In the genomic region with DNA sequence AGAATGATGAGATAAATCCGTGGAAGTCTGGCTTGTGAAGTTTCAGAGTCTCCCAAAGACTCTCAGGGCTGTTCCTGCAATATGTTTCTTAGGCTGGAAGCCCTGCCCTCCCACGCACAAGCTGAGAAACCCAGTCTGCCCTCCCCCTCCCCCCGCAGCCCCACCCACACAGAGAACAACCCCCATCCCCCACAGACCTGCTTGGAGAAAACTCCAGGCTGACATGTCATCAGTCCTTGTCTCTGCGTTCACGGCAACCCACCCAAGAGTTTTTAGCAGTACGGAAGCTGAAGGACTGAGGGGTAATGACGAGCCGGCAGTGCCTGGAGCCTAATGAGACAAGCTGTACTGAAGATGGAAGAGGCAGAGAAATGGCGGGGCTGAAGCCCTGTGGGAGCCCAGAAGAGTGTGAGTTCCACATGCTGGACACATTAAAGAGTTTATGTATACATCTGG, we compare ENCODE assay signal across 9 mouse cellular contexts. TPM values are rescaled to one million over a fixed set of nuclear protein-coding genes. Genes with fewer than 3 reads are reported as not detected.
A peak's percentile ranks its signal among the peaks of the same experiment; 100 is the strongest.
DNase-seq lines count a peak whose midpoint lies in the region; ATAC-seq lines count a peak whose summit lies in the region.
"Had no signal": no experiment of that assay in that cellular context is flagged by ENCODE, and none has a peak within 500 bp of the region (broad histone marks: within the 10 kb centered on the region; RNA-seq: fewer than 3 reads in every experiment).

No protein-coding gene starts in this region.

- H3K4me2 ChIP-seq in forebrain, embryonic 11.5 days (ENCODE audit: low read depth, low read length, severe bottlenecking), result no peak overlapping the region
- peak overlapping the region; percentile 16; the same call in 1 of the 2 replicates for H3K4me2 ChIP-seq in neural tube, embryonic 15.5 days

- no peak overlapping the region for H3K27ac ChIP-seq in forebrain, embryonic 11.5 days (ENCODE audit: low read depth, low read length)
- H3K27ac ChIP-seq in forebrain, embryonic 10.5 days, result no peak overlapping the region
- H3K27ac ChIP-seq in neural tube, embryonic 15.5 days (replicated peaks), result no peak overlapping the region

- H3K27me3 ChIP-seq in forebrain, embryonic 11.5 days (ENCODE audit: control insufficient read depth, insufficient read depth, low read length), result no peaks in the 10 kb centered on the region
- peaks cover 4% of the 10 kb centered on the region; the same call in 1 of the 2 replicates for H3K27me3 ChIP-seq in forebrain, embryonic 10.5 days (ENCODE audit: poor library complexity, severe bottlenecking)
- H3K27me3 ChIP-seq in neural tube, embryonic 15.5 days (replicated peaks), result no peaks in the 10 kb centered on the region

- no peak for ATAC-seq in forebrain, embryonic 11.5 days (replicated peaks; ENCODE audit: low FRiP score)
- ATAC-seq in neural tube, embryonic 15.5 days (ENCODE audit: low FRiP score), result no peak
- no peak for ATAC-seq in megakaryocyte progenitor cell, adult 5-6 weeks (replicated peaks; ENCODE audit: poor library complexity)

- H3K9me3 ChIP-seq in forebrain, embryonic 11.5 days (ENCODE audit: control insufficient read depth, low read length), result no peaks in the 10 kb centered on the region
- H3K9me3 ChIP-seq in forebrain, embryonic 10.5 days, result 0 out of 2 replicates have a peak, but pooled peaks cover 3% of the 10 kb centered on the region
- no peaks in the 10 kb centered on the region for H3K9me3 ChIP-seq in neural tube, embryonic 15.5 days (replicated peaks)

- H3K4me3 ChIP-seq in forebrain, embryonic 11.5 days (ENCODE audit: low read depth, low read length), result no peak overlapping the region
- no peak overlapping the region for H3K4me3 ChIP-seq in forebrain, embryonic 10.5 days
- H3K4me3 ChIP-seq in neural tube, embryonic 15.5 days (replicated peaks), result no peak overlapping the region
- H3K4me3 ChIP-seq: erythroblast, embryonic 14.5 days had no signal

- H3K36me3 ChIP-seq in forebrain, embryonic 11.5 days (ENCODE audit: control insufficient read depth, insufficient read depth, low read length), result no peaks in the 10 kb centered on the region
- no peaks in the 10 kb centered on the region for H3K36me3 ChIP-seq in forebrain, embryonic 10.5 days (replicated peaks)
- no peaks in the 10 kb centered on the region for H3K36me3 ChIP-seq in neural tube, embryonic 15.5 days

- 48% methylated on average over 9 of the region's 9 CpGs for WGBS in forebrain, embryonic 11.5 days
- 51% methylated on average over 9 of the region's 9 CpGs for WGBS in forebrain, embryonic 10.5 days
- WGBS in neural tube, embryonic 15.5 days, result 45% methylated on average over 9 of the region's 9 CpGs

- H3K9ac ChIP-seq in forebrain, embryonic 11.5 days (ENCODE audit: low read length), result no peak overlapping the region
- H3K9ac ChIP-seq in neural tube, embryonic 15.5 days (replicated peaks), result no peak overlapping the region

- no peaks in the 10 kb centered on the region for H3K4me1 ChIP-seq in forebrain, embryonic 11.5 days (replicated peaks; ENCODE audit: control insufficient read depth, insufficient read depth, low read length)
- H3K4me1 ChIP-seq in forebrain, embryonic 10.5 days, result peaks cover 4% of the 10 kb centered on the region
- no peaks in the 10 kb centered on the region for H3K4me1 ChIP-seq in neural tube, embryonic 15.5 days

- DNase-seq in forebrain, embryonic 11.5 days (ENCODE audit: low spot score), result peak; percentile 54
- DNase-seq in forebrain, embryonic 10.5 days (ENCODE audit: extremely low spot score, low spot score), result no peak
- DNase-seq in 416B (ENCODE audit: low read depth), result peak; percentile 50
- DNase-seq in gastrocnemius, postnatal 25 days, result peak; percentile 43
- peak; percentile 58 for DNase-seq in kidney, postnatal 10 days
- DNase-seq in frontal cortex, postnatal 25 days (ENCODE audit: low spot score in 2 of 2), result no peak

RNA-seq across cellular contexts. Expression of gene Ccdc130, which starts 14.5 kb away (rescaled TPM):
- 21.0 and 25.5 TPM in 2 replicates for polyA plus RNA-seq in forebrain, embryonic 11.5 days (2014; fragmentation: Nextera tagmentation; extraction: Ambion mirVana)
- 21.6 and 23.5 TPM in 2 replicates for polyA plus RNA-seq in forebrain, embryonic 10.5 days (2016; fragmentation: Nextera tagmentation; extraction: Ambion mirVana)
- total RNA-seq in gastrocnemius, postnatal 25 days (2021), result 1 to 10 TPM; 6.8 to 7.7 TPM
- 22.1 and 23.0 TPM in 2 replicates for polyA plus RNA-seq in neural tube, embryonic 15.5 days (2015; fragmentation: Nextera tagmentation; extraction: Ambion mirVana)
- 18.6 and 19.4 TPM in 2 replicates for total RNA-seq in megakaryocyte progenitor cell, adult 5-6 weeks (2015)
- 6.8 and 17.0 TPM in 2 replicates for total RNA-seq in megakaryocyte progenitor cell, adult 5-6 weeks (2017)

RNA-seq across cellular contexts. Expression of gene Mri1, which starts 27.5 kb away (rescaled TPM):
- polyA plus RNA-seq in forebrain, embryonic 11.5 days (2014; fragmentation: Nextera tagmentation; extraction: Ambion mirVana), result 52.0 and 59.6 TPM in 2 replicates
- polyA plus RNA-seq in forebrain, embryonic 10.5 days (2016; fragmentation: Nextera tagmentation; extraction: Ambion mirVana), result 65.2 and 71.3 TPM in 2 replicates
- 10 to 100 TPM; 10.1 to 16.5 TPM for total RNA-seq in gastrocnemius, postnatal 25 days (2021)
- 51.5 and 58.8 TPM in 2 replicates for polyA plus RNA-seq in neural tube, embryonic 15.5 days (2015; fragmentation: Nextera tagmentation; extraction: Ambion mirVana)
- total RNA-seq in megakaryocyte progenitor cell, adult 5-6 weeks (2015), result 34.3 and 39.1 TPM in 2 replicates
- 13.8 and 17.4 TPM in 2 replicates for total RNA-seq in megakaryocyte progenitor cell, adult 5-6 weeks (2017)

RNA-seq across cellular contexts. Expression of gene D8Ertd738e, which starts 35.1 kb away (rescaled TPM):
- polyA plus RNA-seq in forebrain, embryonic 11.5 days (2014; fragmentation: Nextera tagmentation; extraction: Ambion mirVana), result 277 and 303 TPM in 2 replicates
- 386 and 390 TPM in 2 replicates for polyA plus RNA-seq in forebrain, embryonic 10.5 days (2016; fragmentation: Nextera tagmentation; extraction: Ambion mirVana)
- total RNA-seq in gastrocnemius, postnatal 25 days (2021), result 100 to 1,000 TPM; 174 to 185 TPM
- polyA plus RNA-seq in neural tube, embryonic 15.5 days (2015; fragmentation: Nextera tagmentation; extraction: Ambion mirVana), result 263 and 280 TPM in 2 replicates
- 121 and 132 TPM in 2 replicates for total RNA-seq in megakaryocyte progenitor cell, adult 5-6 weeks (2015)
- total RNA-seq in megakaryocyte progenitor cell, adult 5-6 weeks (2017), result 63.4 and 107 TPM in 2 replicates

RNA-seq across cellular contexts. Expression of gene Zswim4, which starts 47.8 kb away (rescaled TPM):
- 34.7 and 37.1 TPM in 2 replicates for polyA plus RNA-seq in forebrain, embryonic 11.5 days (2014; fragmentation: Nextera tagmentation; extraction: Ambion mirVana)
- 28.6 and 31.4 TPM in 2 replicates for polyA plus RNA-seq in forebrain, embryonic 10.5 days (2016; fragmentation: Nextera tagmentation; extraction: Ambion mirVana)
- 1 to 10 TPM; 6.2 to 6.3 TPM for total RNA-seq in gastrocnemius, postnatal 25 days (2021)
- 14.8 and 16.0 TPM in 2 replicates for polyA plus RNA-seq in neural tube, embryonic 15.5 days (2015; fragmentation: Nextera tagmentation; extraction: Ambion mirVana)
- 3.2 and 3.4 TPM in 2 replicates for total RNA-seq in megakaryocyte progenitor cell, adult 5-6 weeks (2015)
- total RNA-seq in megakaryocyte progenitor cell, adult 5-6 weeks (2017), result 4.2 and 5.0 TPM in 2 replicates

Comparison
In these comparisons a context has a peak if more than half of its experiments do, and no peak if none do; other contexts are left out.
1. DNase-seq: peak in forebrain, embryonic 11.5 days (single experiment), 416B (single experiment), gastrocnemius, postnatal 25 days (single experiment) and kidney, postnatal 10 days (single experiment); none in forebrain, embryonic 10.5 days (single experiment) and frontal cortex, postnatal 25 days (0 of 2).